In genomic region chr13:21714725-21715124, GRCm38 (mm10) we compare ENCODE assay signal across 8 mouse cellular contexts. TPM values are rescaled to one million over a fixed set of nuclear protein-coding genes. Genes with fewer than 3 reads are reported as not detected.
DNase-seq lines count a peak whose midpoint lies in the region; ATAC-seq and TF ChIP-seq lines count a peak whose summit lies in the region.

No protein-coding gene starts in this region.

- peak overlapping the region; percentile 73 for H3K4me2 ChIP-seq in heart, postnatal 0 days (ENCODE audit: low read depth, low read length)
- peak overlapping the region; percentile 86 for H3K4me2 ChIP-seq in lung, embryonic 14.5 days

- no peak for TF ChIP-seq POLR2A in MEL (IDR thresholded peaks at IDR 0.05; ENCODE audit: control insufficient read depth in 1 of 2, insufficient read depth in 1 of 2, low read depth in 1 of 2, low read length in 2 of 2, poor library complexity in 1 of 2)

- H3K27ac ChIP-seq in MEL (ENCODE audit: control insufficient read depth, low read depth, low read length): peak overlapping the region; percentile 91
- no peak overlapping the region for H3K27ac ChIP-seq in heart, postnatal 0 days (ENCODE audit: low read depth)
- peak overlapping the region; percentile 98 for H3K27ac ChIP-seq in lung, embryonic 14.5 days (ENCODE audit: low read depth)

- H3K9me3 ChIP-seq in MEL (replicated peaks; ENCODE audit: insufficient read depth, low read length): no peaks in the 10 kb centered on the region
- H3K9me3 ChIP-seq in heart, postnatal 0 days (replicated peaks; ENCODE audit: control insufficient read depth, low read length): no peaks in the 10 kb centered on the region
- no peaks in the 10 kb centered on the region for H3K9me3 ChIP-seq in lung, embryonic 14.5 days (ENCODE audit: low read depth, low read length)

- peak in 2 of 3 experiments; percentile 28 to 82; a peak in 3 of 6 replicates for TF ChIP-seq CTCF in MEL (IDR thresholded peaks at IDR 0.05 in 2 of 3, conservative IDR thresholded peaks at IDR 0.05 in 1 of 3; ENCODE audit: control insufficient read depth in 1 of 3, insufficient read depth in 1 of 3, low read depth in 2 of 3, low read length in 3 of 3, poor library complexity in 1 of 3, severe bottlenecking in 1 of 3)
- TF ChIP-seq CTCF in heart, postnatal 0 days (IDR thresholded peaks at IDR 0.05; ENCODE audit: low read depth): peak; percentile 83
- TF ChIP-seq CTCF in lung, embryonic 14.5 days (IDR thresholded peaks at IDR 0.05; ENCODE audit: low read depth): peak; percentile 86

- WGBS in heart, postnatal 0 days: under 1% methylated on average over 7 of the region's 7 CpGs
- WGBS in lung, embryonic 14.5 days: under 1% methylated on average over 7 of the region's 7 CpGs

- ATAC-seq in erythroid progenitor cell, adult 5-6 weeks (replicated peaks; ENCODE audit: low FRiP score, poor library complexity, severe bottlenecking): peak; percentile 28
- ATAC-seq in heart, postnatal 0 days (ENCODE audit: insufficient read depth, low read depth): no peak
- ATAC-seq in lung, embryonic 14.5 days (ENCODE audit: insufficient read depth): no peak
- ATAC-seq in neutrophil, adult 5-6 weeks (ENCODE audit: extremely low read depth, insufficient number of reproducible peaks, low FRiP score, poor library complexity, severe bottlenecking): peak; percentile 52
- ATAC-seq in activated CD4-positive, CD25-positive, alpha-beta regulatory T cell, adult 4 months: no peak

- peak overlapping the region; percentile 47 for H3K9ac ChIP-seq in MEL (ENCODE audit: control insufficient read depth, low read depth, low read length, poor library complexity, severe bottlenecking)
- H3K9ac ChIP-seq in heart, postnatal 0 days (replicated peaks; ENCODE audit: low read depth, low read length): no peak overlapping the region
- H3K9ac ChIP-seq in lung, embryonic 14.5 days: peak overlapping the region; percentile 55

- H3K4me1 ChIP-seq in MEL (ENCODE audit: control insufficient read depth in 1 of 2, insufficient read depth in 2 of 2, low read length in 2 of 2): peaks cover 0 to 5% of the 10 kb centered on the region in 2 experiments; a peak in 1 of 4 replicates
- peaks cover 14% of the 10 kb centered on the region for H3K4me1 ChIP-seq in heart, postnatal 0 days (ENCODE audit: control insufficient read depth, insufficient read depth)
- peaks cover 4% of the 10 kb centered on the region for H3K4me1 ChIP-seq in lung, embryonic 14.5 days (ENCODE audit: insufficient read depth)

- H3K27me3 ChIP-seq in MEL (ENCODE audit: control insufficient read depth in 1 of 2, insufficient read depth in 2 of 2, low read length in 2 of 2): no peaks in the 10 kb centered on the region
- H3K27me3 ChIP-seq in heart, postnatal 0 days (ENCODE audit: control insufficient read depth, insufficient read depth, low read length): no peaks in the 10 kb centered on the region
- no peaks in the 10 kb centered on the region for H3K27me3 ChIP-seq in lung, embryonic 14.5 days (ENCODE audit: insufficient read depth, low read length)

- H3K4me3 ChIP-seq in MEL (ENCODE audit: control insufficient read depth in 1 of 2, insufficient read depth in 1 of 2, low read depth in 2 of 2, low read length in 2 of 2): peak overlapping the region; percentile 17 to 30
- peak overlapping the region; percentile 44 for H3K4me3 ChIP-seq in heart, postnatal 0 days (ENCODE audit: low read depth, low read length)
- peak overlapping the region; percentile 33 for H3K4me3 ChIP-seq in lung, embryonic 14.5 days (ENCODE audit: low read depth, low read length)

- H3K79me2 ChIP-seq in MEL (ENCODE audit: control insufficient read depth, insufficient read depth, low read length, poor library complexity): no peaks in the 10 kb centered on the region; the same call in 1 of the 2 replicates

- no peak for TF ChIP-seq RAD21 in MEL (IDR thresholded peaks at IDR 0.05; ENCODE audit: low read depth, low read length)

- no peak for TF ChIP-seq EP300 in MEL (IDR thresholded peaks at IDR 0.05; ENCODE audit: low read depth in 1 of 2, low read length in 2 of 2)
- no peak for TF ChIP-seq EP300 in heart, postnatal 0 days (IDR thresholded peaks at IDR 0.05; ENCODE audit: low read depth)

- peaks cover 0 to 12% of the 10 kb centered on the region in 2 experiments; a peak in 2 of 4 replicates for H3K36me3 ChIP-seq in MEL (ENCODE audit: control insufficient read depth in 1 of 2, insufficient read depth in 2 of 2, low read length in 2 of 2)
- no peaks in the 10 kb centered on the region for H3K36me3 ChIP-seq in heart, postnatal 0 days (replicated peaks; ENCODE audit: control insufficient read depth, insufficient read depth, low read length)
- no peaks in the 10 kb centered on the region for H3K36me3 ChIP-seq in lung, embryonic 14.5 days (ENCODE audit: insufficient read depth)

- peak; percentile 89 for DNase-seq in MEL (ENCODE audit: low read depth, low spot score)
- DNase-seq in brain, adult 2 months (ENCODE audit: low read depth, low spot score): peak; percentile 85
- DNase-seq in heart, postnatal 0 days (ENCODE audit: low spot score): peak; percentile 82
- peak; percentile 68 to 74 for DNase-seq in kidney, postnatal 4 days
- DNase-seq in lung, embryonic 14.5 days: peak; percentile 90

RNA-seq across cellular contexts. Expression of gene Hist1h2bl, which starts 1.2 kb away (rescaled TPM):
- 2,215 and 3,073 TPM in 2 replicates for total RNA-seq in MEL (2012; rRNA removed)
- polyA plus RNA-seq in MEL (2012; ENCODE audit: insufficient read depth in 1 of 2, insufficient read length in 2 of 2, low read depth in 1 of 2, low replicate concordance in 2 of 2, missing spikeins in 1 of 2): 1 to 10 TPM in 1 of 2 experiments, not detected in 1; 6.7 TPM
- total RNA-seq in erythroid progenitor cell, adult 5-6 weeks (2015; ENCODE audit: low replicate concordance): 989 and 1,130 TPM in 2 replicates
- total RNA-seq in erythroid progenitor cell, adult 5-6 weeks (2017; ENCODE audit: low replicate concordance): 1,595 and 2,060 TPM in 2 replicates
- 431 and 666 TPM in 2 replicates for total RNA-seq in heart, postnatal 0 days (2014; rRNA removed; ENCODE audit: low replicate concordance)
- 0.55 and 0.98 TPM in 2 replicates for polyA plus RNA-seq in heart, postnatal 0 days (2015; fragmentation: Nextera tagmentation; extraction: Ambion mirVana)
- polyA plus RNA-seq in lung, embryonic 14.5 days (2014; fragmentation: Nextera tagmentation; extraction: Ambion mirVana): 3.8 and 6.9 TPM in 2 replicates
- total RNA-seq in neutrophil, adult 5-6 weeks (2017): 14.4 and 16.0 TPM in 2 replicates
- 1 to 10 TPM in 1 of 2 experiments, not detected in 1; 1.2 TPM for polyA plus RNA-seq in activated CD4-positive, CD25-positive, alpha-beta regulatory T cell, adult 4 months (2017; shearing (Covaris generic))

RNA-seq across cellular contexts. Expression of gene Hist1h2ai, which starts 1.5 kb away (rescaled TPM):
- total RNA-seq in MEL (2012; rRNA removed): 1,435 and 1,802 TPM in 2 replicates
- 1 to 10 TPM in 1 of 2 experiments, not detected in 1; 8.2 TPM for polyA plus RNA-seq in MEL (2012; ENCODE audit: insufficient read depth in 1 of 2, insufficient read length in 2 of 2, low read depth in 1 of 2, low replicate concordance in 2 of 2, missing spikeins in 1 of 2)
- total RNA-seq in erythroid progenitor cell, adult 5-6 weeks (2015; ENCODE audit: low replicate concordance): 22.6 and 24.1 TPM in 2 replicates
- total RNA-seq in erythroid progenitor cell, adult 5-6 weeks (2017; ENCODE audit: low replicate concordance): 2,450 and 5,888 TPM in 2 replicates
- 828 and 1,538 TPM in 2 replicates for total RNA-seq in heart, postnatal 0 days (2014; rRNA removed; ENCODE audit: low replicate concordance)
- 3.6 and 4.3 TPM in 2 replicates for polyA plus RNA-seq in heart, postnatal 0 days (2015; fragmentation: Nextera tagmentation; extraction: Ambion mirVana)
- 40.4 and 42.9 TPM in 2 replicates for polyA plus RNA-seq in lung, embryonic 14.5 days (2014; fragmentation: Nextera tagmentation; extraction: Ambion mirVana)
- 351 and 359 TPM in 2 replicates for total RNA-seq in neutrophil, adult 5-6 weeks (2017)
- polyA plus RNA-seq in activated CD4-positive, CD25-positive, alpha-beta regulatory T cell, adult 4 months (2017; shearing (Covaris generic)): 1 to 10 TPM in 1 of 2 experiments, not detected in 1; 5.1 TPM

RNA-seq across cellular contexts. Expression of gene Hist1h3h, which starts 2.7 kb away (rescaled TPM):
- total RNA-seq in MEL (2012; rRNA removed): 3,336 and 3,710 TPM in 2 replicates
- polyA plus RNA-seq in MEL (2012; ENCODE audit: insufficient read depth in 1 of 2, insufficient read length in 2 of 2, low read depth in 1 of 2, low replicate concordance in 2 of 2, missing spikeins in 1 of 2): 10 to 100 TPM in 1 of 2 experiments, not detected in 1; 18.4 TPM
- 64.9 and 143 TPM in 2 replicates for total RNA-seq in erythroid progenitor cell, adult 5-6 weeks (2015; ENCODE audit: low replicate concordance)
- 379 and 793 TPM in 2 replicates for total RNA-seq in erythroid progenitor cell, adult 5-6 weeks (2017; ENCODE audit: low replicate concordance)
- total RNA-seq in heart, postnatal 0 days (2014; rRNA removed; ENCODE audit: low replicate concordance): 1,332 and 1,437 TPM in 2 replicates
- 1.8 TPM in 1 of 2 replicates, not detected in the other for polyA plus RNA-seq in heart, postnatal 0 days (2015; fragmentation: Nextera tagmentation; extraction: Ambion mirVana)
- polyA plus RNA-seq in lung, embryonic 14.5 days (2014; fragmentation: Nextera tagmentation; extraction: Ambion mirVana): 13.9 and 23.8 TPM in 2 replicates
- total RNA-seq in neutrophil, adult 5-6 weeks (2017): 15.6 and 19.4 TPM in 2 replicates
- polyA plus RNA-seq in activated CD4-positive, CD25-positive, alpha-beta regulatory T cell, adult 4 months (2017; shearing (Covaris generic)): 1 to 10 TPM in 1 of 2 experiments, not detected in 1; 6.0 TPM

RNA-seq across cellular contexts. Expression of gene Hist1h2bm, which starts 7.1 kb away (rescaled TPM):
- 1,196 and 2,041 TPM in 2 replicates for total RNA-seq in MEL (2012; rRNA removed)
- polyA plus RNA-seq in MEL (2012; ENCODE audit: insufficient read depth in 1 of 2, insufficient read length in 2 of 2, low read depth in 1 of 2, low replicate concordance in 2 of 2, missing spikeins in 1 of 2): 1 to 10 TPM in 1 of 2 experiments, not detected in 1; 1.7 TPM
- total RNA-seq in erythroid progenitor cell, adult 5-6 weeks (2015; ENCODE audit: low replicate concordance): 396 and 580 TPM in 2 replicates
- 1,330 and 1,438 TPM in 2 replicates for total RNA-seq in erythroid progenitor cell, adult 5-6 weeks (2017; ENCODE audit: low replicate concordance)
- total RNA-seq in heart, postnatal 0 days (2014; rRNA removed; ENCODE audit: low replicate concordance): 1,438 and 1,618 TPM in 2 replicates
- polyA plus RNA-seq in heart, postnatal 0 days (2015; fragmentation: Nextera tagmentation; extraction: Ambion mirVana): 0.60 and 0.90 TPM in 2 replicates
- polyA plus RNA-seq in lung, embryonic 14.5 days (2014; fragmentation: Nextera tagmentation; extraction: Ambion mirVana): 4.9 and 8.0 TPM in 2 replicates
- 6.6 and 8.0 TPM in 2 replicates for total RNA-seq in neutrophil, adult 5-6 weeks (2017)
- polyA plus RNA-seq in activated CD4-positive, CD25-positive, alpha-beta regulatory T cell, adult 4 months (2017; shearing (Covaris generic)): 1 to 10 TPM; 2.4 to 2.8 TPM

RNA-seq across cellular contexts. Expression of gene Olfr1359, which starts 16.8 kb away (rescaled TPM):
- total RNA-seq in MEL (2012; rRNA removed): not detected in 2 replicates
- not detected for polyA plus RNA-seq in MEL (2012; ENCODE audit: insufficient read depth in 1 of 2, insufficient read length in 2 of 2, low read depth in 1 of 2, low replicate concordance in 2 of 2, missing spikeins in 1 of 2)
- not detected in 2 replicates for total RNA-seq in erythroid progenitor cell, adult 5-6 weeks (2015; ENCODE audit: low replicate concordance)
- not detected in 2 replicates for total RNA-seq in erythroid progenitor cell, adult 5-6 weeks (2017; ENCODE audit: low replicate concordance)
- total RNA-seq in heart, postnatal 0 days (2014; rRNA removed; ENCODE audit: low replicate concordance): not detected in 2 replicates
- not detected in 2 replicates for polyA plus RNA-seq in heart, postnatal 0 days (2015; fragmentation: Nextera tagmentation; extraction: Ambion mirVana)
- polyA plus RNA-seq in lung, embryonic 14.5 days (2014; fragmentation: Nextera tagmentation; extraction: Ambion mirVana): not detected in 2 replicates
- not detected in 2 replicates for total RNA-seq in neutrophil, adult 5-6 weeks (2017)
- polyA plus RNA-seq in activated CD4-positive, CD25-positive, alpha-beta regulatory T cell, adult 4 months (2017; shearing (Covaris generic)): not detected

Comparison
In these comparisons a context has a peak if more than half of its experiments do, and no peak if none do; other contexts are left out.
1. ATAC-seq: peak in erythroid progenitor cell, adult 5-6 weeks (single experiment) and neutrophil, adult 5-6 weeks (single experiment); none in heart, postnatal 0 days (single experiment), lung, embryonic 14.5 days (single experiment) and activated CD4-positive, CD25-positive, alpha-beta regulatory T cell, adult 4 months (single experiment).
2. RNA of gene Hist1h2bl, which starts 1.2 kb away (total RNA-seq): 2,215 to 3,073 TPM in MEL, 989 to 2,060 TPM in erythroid progenitor cell, adult 5-6 weeks and 431 to 666 TPM in heart, postnatal 0 days; 14.4 to 16.0 TPM in neutrophil, adult 5-6 weeks; every median in the first group is over 10 times any median in the second.
3. Peak in every context shown above with its lines, with median percentiles within 50 percentile points of each other: DNase-seq, H3K4me3 ChIP-seq and CTCF ChIP-seq.